Mouse (Mus musculus): ENCODE data around the gene Slx. TPM values are rescaled to one million over a fixed set of nuclear protein-coding genes. Genes with fewer than 3 reads are reported as not detected.
"Not testable (repeated sequence)": the region's sequence is repeated elsewhere in the genome, so short reads cannot be mapped to it uniquely, and the experiment has no call there.

Gene Slx
- not detected in 2 replicates for polyA plus RNA-seq (2016; fragmentation: Nextera tagmentation; extraction: Ambion mirVana)

DNA sequence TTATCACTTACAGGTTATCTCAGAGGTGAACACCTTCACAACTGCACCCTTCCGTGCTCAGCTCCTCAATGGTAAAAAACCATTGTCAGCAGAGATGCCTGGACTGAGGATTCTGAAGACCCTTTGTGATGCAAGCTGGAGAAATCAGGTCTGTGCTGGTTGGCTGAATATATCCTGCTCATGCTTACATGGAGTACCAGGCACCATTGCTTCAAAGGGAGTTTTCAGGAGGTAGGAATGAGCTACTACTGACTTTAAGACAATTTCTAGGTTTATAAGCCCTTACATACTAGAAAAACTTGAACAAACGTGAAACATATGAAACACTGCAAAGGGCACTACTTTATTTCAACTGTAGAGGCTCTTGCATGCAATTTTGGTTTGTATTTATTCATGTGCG, at the start of gene Slx:
Gene Slx, minus strand, starts transcription at position 101 of the 400 bp plus-strand sequence.
- not testable (repeated sequence) for DNase-seq (ENCODE audit: low spot score); H3K36me3 ChIP-seq; H3K27ac ChIP-seq (replicated peaks); H3K27me3 ChIP-seq (ENCODE audit: low read depth, poor library complexity, severe bottlenecking); H3K4me3 ChIP-seq; H3K4me1 ChIP-seq; H3K9me3 ChIP-seq (replicated peaks)
- WGBS: 74% methylated on average over 3 of the region's 3 CpGs

Small RNA genes lying within 50 kb of the gene (microRNA-seq; reads per million reads assigned to microRNA genes)
- gene Gm27341: not detected

Other genes starting within 250 kb of the Slx start
- gene Gm2030, start 235.5 kb downstream of the Slx start, polyA plus RNA-seq (2016; fragmentation: Nextera tagmentation; extraction: Ambion mirVana): not detected in 2 replicates
- not detected in 2 replicates for gene Gm14525, start 157.1 kb upstream of the Slx start, polyA plus RNA-seq (2016; fragmentation: Nextera tagmentation; extraction: Ambion mirVana)

Measured in midbrain, embryonic 10.5 days (tissue).